Mouse (Mus musculus) lung, postnatal 10 days (tissue): Measurements from ENCODE around the gene Wrap53.
"Not testable (repeated sequence)": the region's sequence is repeated elsewhere in the genome, so short reads cannot be mapped to it uniquely, and the experiment has no call there.

Experiments used
- DNase-seq: peaks from one replicate; pipeline ENCODE4 v3.0.0; 2021

Wrap53 gene

GRCm38 (mm10) chr11:69580091-69580514, at the start of gene Wrap53, which contains the start of gene Trp53:
Gene Wrap53 (minus strand): TSS chr11:69580255.
Gene Trp53 (plus strand): TSS chr11:69580359.
- peak; percentile 97 for DNase-seq

GRCm38 (mm10) chr11:69629802-69630201, 49.7 kb upstream of the Wrap53 start:
- DNase-seq, result no peak

GRCm38 (mm10) chr11:69628286-69628685, 48.2 kb upstream of the Wrap53 start:
- peak; percentile 84 for DNase-seq

GRCm38 (mm10) chr11:69624339-69624738, 44.3 kb upstream of the Wrap53 start:
- not testable (repeated sequence) for DNase-seq

GRCm38 (mm10) chr11:69623006-69623405, 43.0 kb upstream of the Wrap53 start:
- DNase-seq, result no peak

- DNase-seq, result peak; percentile 41
Measured at GRCm38 (mm10) chr11:69622406-69622805, 42.4 kb upstream of the Wrap53 start.

GRCm38 (mm10) chr11:69621571-69622268, 41.7 kb upstream of the Wrap53 start, which contains the start of gene Sat2:
Gene Sat2 (plus strand): TSS chr11:69622024.
- peak; percentile 67 for DNase-seq

- no peak for DNase-seq
Measured at GRCm38 (mm10) chr11:69620394-69621081, 40.5 kb upstream of the Wrap53 start.

- DNase-seq, result no peak
Measured at GRCm38 (mm10) chr11:69617805-69618204, 37.8 kb upstream of the Wrap53 start, which contains the start of gene Shbg. Gene Shbg (minus strand): TSS chr11:69617905.

- DNase-seq, result no peak
Measured at GRCm38 (mm10) chr11:69616781-69617180, 36.7 kb upstream of the Wrap53 start.

GRCm38 (mm10) chr11:69614257-69614588, 34.2 kb upstream of the Wrap53 start:
- not testable (repeated sequence) for DNase-seq

GRCm38 (mm10) chr11:69613553-69614256, 33.6 kb upstream of the Wrap53 start:
- DNase-seq, result peak; percentile 95

- DNase-seq, result no peak
Measured at GRCm38 (mm10) chr11:69610899-69611298, 30.8 kb upstream of the Wrap53 start.

- no peak for DNase-seq
Measured at GRCm38 (mm10) chr11:69609416-69609815, 29.4 kb upstream of the Wrap53 start.

GRCm38 (mm10) chr11:69608525-69608924, 28.5 kb upstream of the Wrap53 start:
- DNase-seq, result no peak

GRCm38 (mm10) chr11:69606832-69607231, 26.8 kb upstream of the Wrap53 start:
- no peak for DNase-seq

- no peak for DNase-seq
Measured at GRCm38 (mm10) chr11:69606491-69606795, 26.4 kb upstream of the Wrap53 start.

- DNase-seq, result peak; percentile 75
Measured at GRCm38 (mm10) chr11:69605726-69606490, 25.9 kb upstream of the Wrap53 start, which contains the start of gene Atp1b2. Gene Atp1b2 (minus strand): TSS chr11:69605942.

GRCm38 (mm10) chr11:69604795-69605664, 25.0 kb upstream of the Wrap53 start:
- peak; percentile 50 for DNase-seq

- no peak for DNase-seq
Measured at GRCm38 (mm10) chr11:69604347-69604746, 24.3 kb upstream of the Wrap53 start.

- no peak for DNase-seq
Measured at GRCm38 (mm10) chr11:69603516-69603915, 23.5 kb upstream of the Wrap53 start.

- DNase-seq, result no peak
Measured at GRCm38 (mm10) chr11:69601768-69602167, 21.7 kb upstream of the Wrap53 start.
